Mouse (Mus musculus) left cerebral cortex, postnatal 10 days (tissue): ENCODE results near the gene Slitrk3. TPM values are rescaled to one million over a fixed set of nuclear protein-coding genes. Genes with fewer than 3 reads are reported as not detected.

ENCODE experiments used
- total RNA-seq, 2 experiments: library from RNA; stranded (reverse); gene quantifications; 2 replicates each; pipeline ENCODE4 v1.2.3; 2021

Gene Slitrk3
- total RNA-seq, 2 experiments from 2014 or later = 66.2 to 68.2 TPM

Other genes with a start within 250 kb of the Slitrk3 start
- under 1 TPM; 0.06 to 0.21 TPM for gene Sis, start 89.9 kb downstream of the Slitrk3 start, total RNA-seq